Mouse (Mus musculus): ENCODE data around the gene Gpr137. TPM values are rescaled to one million over a fixed set of nuclear protein-coding genes. Genes with fewer than 3 reads are reported as not detected.

Gpr137 gene
- polyA plus RNA-seq, 1 experiment from 2014 or later, result 20.2 TPM

GRCm38 (mm10) chr19:6939106-6940002 is 2.9 kb downstream of the Gpr137 start:
- Histone ChIP-seq H3K4me3 (replicated peaks; ENCODE audit: low read length) (no peak overlapping the region), H3K4me2 (ENCODE audit: low read depth, low read length) (no peak overlapping the region), H3K36me3 (ENCODE audit: control insufficient read depth, insufficient read depth, low read length) (no peaks in the 10 kb centered on the region), H3K9me3 (replicated peaks; ENCODE audit: control insufficient read depth, low read length) (no peaks in the 10 kb centered on the region), H3K27me3 (ENCODE audit: control insufficient read depth, insufficient read depth, low read length) (peaks cover 12% of the 10 kb centered on the region), H3K9ac (ENCODE audit: low read length) (0 out of 2 replicates have a peak overlapping the region, but pooled peaks have one; percentile 93), H3K4me1 (ENCODE audit: control insufficient read depth, insufficient read depth, low read length) (peaks cover 21% of the 10 kb centered on the region), H3K27ac (ENCODE audit: low read length) (no peak overlapping the region)
- WGBS, result 90% methylated on average over 20 of the region's 20 CpGs
- ATAC-seq (ENCODE audit: insufficient read depth, low FRiP score), result no peak

GRCm38 (mm10) chr19:6937541-6938465 is 4.5 kb downstream of the Gpr137 start:
- no peak overlapping the region for H3K9ac ChIP-seq (ENCODE audit: low read length)
- 81% methylated on average over 16 of the region's 16 CpGs for WGBS
- H3K4me3 ChIP-seq (replicated peaks; ENCODE audit: low read length), result no peak overlapping the region
- H3K9me3 ChIP-seq (replicated peaks; ENCODE audit: control insufficient read depth, low read length), result no peaks in the 10 kb centered on the region
- no peaks in the 10 kb centered on the region for H3K36me3 ChIP-seq (ENCODE audit: control insufficient read depth, insufficient read depth, low read length)
- ATAC-seq (ENCODE audit: insufficient read depth, low FRiP score), result no peak
- H3K27me3 ChIP-seq (ENCODE audit: control insufficient read depth, insufficient read depth, low read length), result peaks cover 28% of the 10 kb centered on the region
- no peak overlapping the region for H3K4me2 ChIP-seq (ENCODE audit: low read depth, low read length)
- H3K27ac ChIP-seq (ENCODE audit: low read length), result no peak overlapping the region
- H3K4me1 ChIP-seq (ENCODE audit: control insufficient read depth, insufficient read depth, low read length), result peaks cover 23% of the 10 kb centered on the region

GRCm38 (mm10) chr19:6936299-6936698 is 6.0 kb downstream of the Gpr137 start:
- 24% methylated on average over 3 of the region's 3 CpGs for WGBS
- Histone ChIP-seq H3K9me3 (replicated peaks; ENCODE audit: control insufficient read depth, low read length) (no peaks in the 10 kb centered on the region), H3K9ac (ENCODE audit: low read length) (no peak overlapping the region), H3K4me1 (ENCODE audit: control insufficient read depth, insufficient read depth, low read length) (peaks cover 21% of the 10 kb centered on the region), H3K36me3 (ENCODE audit: control insufficient read depth, insufficient read depth, low read length) (no peaks in the 10 kb centered on the region), H3K27me3 (ENCODE audit: control insufficient read depth, insufficient read depth, low read length) (peaks cover 38% of the 10 kb centered on the region), H3K4me2 (ENCODE audit: low read depth, low read length) (no peak overlapping the region), H3K27ac (ENCODE audit: low read length) (no peak overlapping the region), H3K4me3 (replicated peaks; ENCODE audit: low read length) (no peak overlapping the region)
- ATAC-seq (ENCODE audit: insufficient read depth, low FRiP score), result no peak

- Histone ChIP-seq H3K4me1 (ENCODE audit: control insufficient read depth, insufficient read depth, low read length) (peaks cover 11% of the 10 kb centered on the region), H3K27me3 (ENCODE audit: control insufficient read depth, insufficient read depth, low read length) (peaks cover 38% of the 10 kb centered on the region), H3K9me3 (replicated peaks; ENCODE audit: control insufficient read depth, low read length) (no peaks in the 10 kb centered on the region), H3K4me2 (ENCODE audit: low read depth, low read length) (peak within 1 kb of the TSS; percentile 90), H3K4me3 (replicated peaks; ENCODE audit: low read length) (peak within 1 kb of the TSS; percentile 42), H3K27ac (ENCODE audit: low read length) (no peak within 1 kb of the TSS), H3K36me3 (ENCODE audit: control insufficient read depth, insufficient read depth, low read length) (no peaks in the 10 kb centered on the region), H3K9ac (ENCODE audit: low read length) (peak within 1 kb of the TSS; percentile 71)
- 11% methylated on average over 23 of the region's 23 CpGs for WGBS
- ATAC-seq (ENCODE audit: insufficient read depth, low FRiP score), result no peak
These were observed 7.9 kb downstream of the Gpr137 start, which contains the start of gene Kcnk4 for GRCm38 (mm10) chr19:6934195-6934977. Kcnk4 (minus strand) TSS chr19:6934515.

- Histone ChIP-seq H3K4me3 (replicated peaks; ENCODE audit: low read length) (peak overlapping the region; percentile 42), H3K4me2 (ENCODE audit: low read depth, low read length) (peak overlapping the region; percentile 90), H3K9me3 (replicated peaks; ENCODE audit: control insufficient read depth, low read length) (no peaks in the 10 kb centered on the region), H3K27ac (ENCODE audit: low read length) (no peak overlapping the region), H3K4me1 (ENCODE audit: control insufficient read depth, insufficient read depth, low read length) (peaks cover 11% of the 10 kb centered on the region), H3K36me3 (ENCODE audit: control insufficient read depth, insufficient read depth, low read length) (no peaks in the 10 kb centered on the region), H3K27me3 (ENCODE audit: control insufficient read depth, insufficient read depth, low read length) (peaks cover 38% of the 10 kb centered on the region), H3K9ac (ENCODE audit: low read length) (peak overlapping the region; percentile 71)
- WGBS, result 4% methylated on average over 58 of the region's 58 CpGs
- peak; percentile 51; the same call in 1 of the 2 replicates for ATAC-seq (ENCODE audit: insufficient read depth, low FRiP score)
These were observed 8.7 kb downstream of the Gpr137 start for GRCm38 (mm10) chr19:6933436-6934194.

- Histone ChIP-seq H3K27me3 (ENCODE audit: control insufficient read depth, insufficient read depth, low read length) (peaks cover 42% of the 10 kb centered on the region), H3K27ac (ENCODE audit: low read length) (no peak overlapping the region), H3K36me3 (ENCODE audit: control insufficient read depth, insufficient read depth, low read length) (no peaks in the 10 kb centered on the region), H3K4me1 (ENCODE audit: control insufficient read depth, insufficient read depth, low read length) (peaks cover 11% of the 10 kb centered on the region), H3K9me3 (replicated peaks; ENCODE audit: control insufficient read depth, low read length) (no peaks in the 10 kb centered on the region), H3K4me3 (replicated peaks; ENCODE audit: low read length) (no peak overlapping the region), H3K4me2 (ENCODE audit: low read depth, low read length) (no peak overlapping the region), H3K9ac (ENCODE audit: low read length) (0 out of 2 replicates have a peak overlapping the region, but pooled peaks have one; percentile 71)
- ATAC-seq (ENCODE audit: insufficient read depth, low FRiP score), result no peak
- WGBS, result 34% methylated on average over 4 of the region's 4 CpGs
These were observed 9.2 kb downstream of the Gpr137 start for GRCm38 (mm10) chr19:6933102-6933435.

GRCm38 (mm10) chr19:6932018-6932417 is 10.3 kb downstream of the Gpr137 start:
- H3K4me1 ChIP-seq (ENCODE audit: control insufficient read depth, insufficient read depth, low read length), result peaks cover 12% of the 10 kb centered on the region
- ATAC-seq (ENCODE audit: insufficient read depth, low FRiP score), result no peak
- WGBS, result 38% methylated on average over 1 of the region's 1 CpGs
- no peak overlapping the region for H3K27ac ChIP-seq (ENCODE audit: low read length)
- H3K27me3 ChIP-seq (ENCODE audit: control insufficient read depth, insufficient read depth, low read length), result peaks cover 52% of the 10 kb centered on the region
- no peaks in the 10 kb centered on the region for H3K9me3 ChIP-seq (replicated peaks; ENCODE audit: control insufficient read depth, low read length)
- no peak overlapping the region for H3K9ac ChIP-seq (ENCODE audit: low read length)
- no peak overlapping the region for H3K4me3 ChIP-seq (replicated peaks; ENCODE audit: low read length)
- H3K4me2 ChIP-seq (ENCODE audit: low read depth, low read length), result no peak overlapping the region
- H3K36me3 ChIP-seq (ENCODE audit: control insufficient read depth, insufficient read depth, low read length), result no peaks in the 10 kb centered on the region

- no peak overlapping the region for H3K9ac ChIP-seq (ENCODE audit: low read length)
- H3K27ac ChIP-seq (ENCODE audit: low read length), result no peak overlapping the region
- H3K27me3 ChIP-seq (ENCODE audit: control insufficient read depth, insufficient read depth, low read length), result peaks cover 59% of the 10 kb centered on the region
- no peaks in the 10 kb centered on the region; the same call in 1 of the 2 replicates for H3K9me3 ChIP-seq (replicated peaks; ENCODE audit: control insufficient read depth, low read length)
- peaks cover 17% of the 10 kb centered on the region for H3K4me1 ChIP-seq (ENCODE audit: control insufficient read depth, insufficient read depth, low read length)
- no peaks in the 10 kb centered on the region for H3K36me3 ChIP-seq (ENCODE audit: control insufficient read depth, insufficient read depth, low read length)
- ATAC-seq (ENCODE audit: insufficient read depth, low FRiP score), result no peak
- 11% methylated on average over 2 of the region's 2 CpGs for WGBS
- no peak overlapping the region for H3K4me3 ChIP-seq (replicated peaks; ENCODE audit: low read length)
- H3K4me2 ChIP-seq (ENCODE audit: low read depth, low read length), result no peak overlapping the region
These were observed 11.3 kb downstream of the Gpr137 start for GRCm38 (mm10) chr19:6931002-6931401.

Data from stomach, embryonic 16.5 days (tissue).